Mouse (Mus musculus): ENCODE measurements around the gene Myo5a. TPM values are rescaled to one million over a fixed set of nuclear protein-coding genes. Genes with fewer than 3 reads are reported as not detected.

Myo5a gene
- total RNA-seq, 1 experiment from 2014 or later: 122 TPM

Other genes starting within 250 kb of the Myo5a start
- gene Onecut1, start 209.1 kb upstream of the Myo5a start, total RNA-seq (2017): not detected in 2 replicates
- gene Fam214a, start 118.1 kb upstream of the Myo5a start, total RNA-seq (2017): 11.4 and 14.6 TPM in 2 replicates
- gene Arpp19, start 33.4 kb upstream of the Myo5a start, total RNA-seq (2017): 121 and 223 TPM in 2 replicates
- 0.63 and 1.1 TPM in 2 replicates for gene Myo5c, start 161.0 kb downstream of the Myo5a start, total RNA-seq (2017)
- gene Gnb5, start 235.3 kb downstream of the Myo5a start, total RNA-seq (2017): 2.2 and 3.0 TPM in 2 replicates